Mouse (Mus musculus): ENCODE results near the gene Srprb.

GRCm38 (mm10) chr9:103168771-103169170 lies 33.2 kb downstream of the Srprb start:
- TF ChIP-seq TAL1 (IDR thresholded peaks at IDR 0.05; ENCODE audit: low read length) (no peak), GATA1 (IDR thresholded peaks at IDR 0.05; ENCODE audit: low read length) (no peak)
